Mouse (Mus musculus) embryonic facial prominence, embryonic 13.5 days (tissue): ENCODE measurements at regions not wholly inside any gene's neighbourhood (a gene's known extent, or its start where the extent isn't known, plus 50 kb on each side); places are given as distances from the start of the nearest gene placed in this dataset.

Source experiments
- ATAC-seq: fragments of 200-750 bp; cut with Nextera tagmentation; 2 replicates; pipeline ENCODE4 v1.8.0; 2017; ENCODE audit warnings: low read depth; ENCODE audit not compliant: insufficient number of reproducible peaks, insufficient read depth, low FRiP score, low TSS enrichment
- H3K27ac ChIP-seq: fragments of 300-500 bp; sonication (generic); 2 replicates; pipeline ENCODE4 v1.5.1; 2015; ENCODE audit warnings: moderate library complexity, mild to moderate bottlenecking, inconsistent platforms
- H3K27me3 ChIP-seq: fragments of 300-500 bp; sonication (generic); 2 replicates; pipeline ENCODE4 v1.6.1; 2015; ENCODE audit warnings: mild to moderate bottlenecking, inconsistent platforms
- H3K36me3 ChIP-seq: fragments of 300-500 bp; sonication (generic); 2 replicates; pipeline ENCODE4 v1.6.1; 2015; ENCODE audit warnings: mild to moderate bottlenecking, inconsistent platforms
- H3K4me1 ChIP-seq: fragments of 300-500 bp; sonication (generic); 2 replicates; pipeline ENCODE4 v1.6.1; 2015; ENCODE audit warnings: inconsistent platforms
- H3K4me2 ChIP-seq: fragments of 300-500 bp; sonication (generic); 2 replicates; pipeline ENCODE4 v1.6.1; 2015; ENCODE audit warnings: moderate library complexity, mild to moderate bottlenecking, inconsistent platforms
- H3K4me3 ChIP-seq: fragments of 300-500 bp; sonication (generic); 2 replicates; pipeline ENCODE4 v1.5.1; 2015; ENCODE audit warnings: mild to moderate bottlenecking, inconsistent platforms
- H3K9ac ChIP-seq: fragments of 300-500 bp; sonication (generic); 2 replicates; pipeline ENCODE4 v1.6.1; 2015; ENCODE audit warnings: mild to moderate bottlenecking, inconsistent platforms
- H3K9me3 ChIP-seq: fragments of 300-500 bp; sonication (generic); 2 replicates; pipeline ENCODE4 v1.6.1; 2016; ENCODE audit warnings: inconsistent platforms
- WGBS: fragments of 180-500 bp; shearing (Covaris S2); methylation state at CpG from one replicate; pipeline ENCODE4 v1.1.7; 2015; ENCODE audit warnings: mixed read lengths; 5-methylcytosine and 5-hydroxymethylcytosine counted together

GRCm38 (mm10) chr2:160225450-160225849 is 108.5 kb downstream of the Gm826 start:
- Histone ChIP-seq H3K4me1 (peaks cover 7% of the 10 kb centered on the region; the same call in 1 of the 2 replicates), H3K9me3 (no peaks in the 10 kb centered on the region), H3K36me3 (no peaks in the 10 kb centered on the region), H3K9ac (no peak overlapping the region), H3K4me2 (no peak overlapping the region), H3K27ac (no peak overlapping the region), H3K4me3 (no peak overlapping the region), H3K27me3 (no peaks in the 10 kb centered on the region)
- 79% methylated on average over 5 of the region's 5 CpGs for WGBS
- no peak for ATAC-seq

DNA sequence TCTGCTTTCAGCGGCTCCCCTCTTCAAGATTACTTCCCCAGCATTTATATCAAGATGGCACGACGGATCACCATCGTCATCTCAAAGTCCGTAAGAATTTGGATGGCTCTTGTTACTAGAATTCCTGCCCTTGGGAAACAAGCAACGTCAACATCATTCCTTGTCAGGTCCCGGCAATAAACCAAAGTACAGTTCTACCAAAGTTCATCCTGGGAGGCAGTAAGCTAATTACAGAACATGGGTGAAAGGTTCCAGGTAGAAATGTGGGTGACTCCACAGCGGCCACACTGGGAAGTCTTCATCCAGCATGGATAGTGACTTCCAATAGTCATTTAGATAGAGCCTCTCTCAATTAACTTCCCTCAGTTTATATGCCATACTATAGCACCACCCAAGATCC is 110.6 kb downstream of the Gm826 start:
- WGBS: 90% methylated on average over 8 of the region's 8 CpGs
- ATAC-seq: no peak
- no peak overlapping the region for H3K27ac ChIP-seq

GRCm38 (mm10) chr2:160221772-160222171 is 112.2 kb downstream of the Gm826 start:
- Histone ChIP-seq H3K4me2 (no peak overlapping the region), H3K36me3 (no peaks in the 10 kb centered on the region), H3K4me1 (peaks cover 10% of the 10 kb centered on the region; the same call in 1 of the 2 replicates), H3K9ac (no peak overlapping the region), H3K4me3 (no peak overlapping the region), H3K27ac (no peak overlapping the region), H3K27me3 (no peaks in the 10 kb centered on the region), H3K9me3 (no peaks in the 10 kb centered on the region)
- no peak for ATAC-seq
- WGBS: 79% methylated on average over 10 of the region's 11 CpGs

More for the DNA sequence above, 110.6 kb downstream of the Gm826 start:
- no peak overlapping the region for H3K4me2 ChIP-seq
- H3K4me3 ChIP-seq: no peak overlapping the region
- no peaks in the 10 kb centered on the region for H3K9me3 ChIP-seq
- H3K36me3 ChIP-seq: no peaks in the 10 kb centered on the region
- H3K9ac ChIP-seq: no peak overlapping the region
- H3K4me1 ChIP-seq: peaks cover 10% of the 10 kb centered on the region; the same call in 1 of the 2 replicates
- H3K27me3 ChIP-seq: no peaks in the 10 kb centered on the region

DNA sequence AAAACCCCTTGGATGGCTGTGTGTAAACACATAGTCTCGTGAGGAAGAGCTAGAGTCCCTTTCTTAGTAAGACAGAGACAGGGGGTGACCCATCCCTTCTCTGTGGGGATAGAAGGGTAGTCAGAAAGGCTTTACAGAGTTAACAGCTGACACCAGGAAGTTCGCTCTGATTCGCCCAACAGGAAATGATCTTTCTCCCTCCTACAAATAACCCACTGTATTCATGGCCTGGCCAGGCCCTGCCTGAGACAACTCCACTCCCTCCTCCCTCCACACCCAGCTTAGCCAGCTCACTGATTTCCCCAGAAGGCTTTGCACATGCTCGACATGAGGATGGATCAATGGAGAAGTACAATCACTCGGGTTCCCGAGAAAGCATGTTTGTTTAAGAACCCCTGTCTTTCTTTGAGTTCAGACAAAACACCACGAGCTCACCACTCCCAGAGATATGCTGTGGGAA is 113.4 kb downstream of the Gm826 start:
- WGBS: 24% methylated on average over 7 of the region's 7 CpGs
- Histone ChIP-seq H3K27me3 (no peaks in the 10 kb centered on the region), H3K4me3 (no peak overlapping the region), H3K9me3 (no peaks in the 10 kb centered on the region), H3K4me2 (no peak overlapping the region), H3K36me3 (no peaks in the 10 kb centered on the region), H3K9ac (no peak overlapping the region), H3K4me1 (peaks cover 9% of the 10 kb centered on the region; the same call in 1 of the 2 replicates), H3K27ac (no peak overlapping the region)
- ATAC-seq: no peak

DNA sequence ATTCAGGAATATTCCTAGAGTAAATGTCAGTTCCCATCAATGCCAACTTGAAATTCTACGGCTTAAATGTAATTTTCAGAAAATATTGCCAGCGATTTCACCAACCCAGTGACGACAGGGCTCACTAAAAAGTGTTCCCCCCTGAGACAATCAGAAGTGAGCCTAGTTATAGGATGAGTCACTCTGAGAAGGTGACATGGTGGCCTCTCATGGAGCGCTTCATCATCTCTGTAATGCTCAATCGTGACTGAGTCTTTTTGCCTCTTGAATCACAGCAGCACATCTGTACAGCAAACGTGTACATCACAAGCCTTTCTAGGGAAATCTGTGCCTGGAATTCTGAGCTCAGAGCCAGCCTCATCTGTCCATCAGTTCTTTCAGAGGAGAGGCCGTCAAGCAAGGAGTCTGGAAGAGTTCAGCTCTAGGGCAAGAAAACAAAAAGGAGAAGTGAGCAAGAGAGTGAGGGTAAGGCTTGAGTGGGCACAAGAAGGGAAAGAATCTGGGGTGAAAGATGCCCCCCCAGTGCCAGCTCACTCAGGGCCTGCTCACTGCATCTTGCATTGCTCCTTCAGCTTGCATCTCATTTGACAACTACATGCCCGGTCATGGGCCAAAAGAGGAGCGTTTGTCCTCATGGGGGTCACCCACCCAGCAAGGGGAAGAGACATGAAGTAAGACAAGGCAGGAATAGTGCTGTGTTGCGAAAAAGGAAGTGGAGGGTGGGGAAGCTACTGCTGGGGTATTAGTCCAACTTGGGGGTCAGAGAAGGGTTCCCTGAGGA is 119.7 kb downstream of the Gm826 start:
- Histone ChIP-seq H3K27ac (no peak overlapping the region), H3K36me3 (no peaks in the 10 kb centered on the region), H3K9ac (no peak overlapping the region), H3K27me3 (no peaks in the 10 kb centered on the region), H3K4me2 (no peak overlapping the region), H3K9me3 (no peaks in the 10 kb centered on the region), H3K4me1 (no peaks in the 10 kb centered on the region), H3K4me3 (no peak overlapping the region)
- 76% methylated on average over 10 of the region's 10 CpGs for WGBS
- no peak for ATAC-seq

DNA sequence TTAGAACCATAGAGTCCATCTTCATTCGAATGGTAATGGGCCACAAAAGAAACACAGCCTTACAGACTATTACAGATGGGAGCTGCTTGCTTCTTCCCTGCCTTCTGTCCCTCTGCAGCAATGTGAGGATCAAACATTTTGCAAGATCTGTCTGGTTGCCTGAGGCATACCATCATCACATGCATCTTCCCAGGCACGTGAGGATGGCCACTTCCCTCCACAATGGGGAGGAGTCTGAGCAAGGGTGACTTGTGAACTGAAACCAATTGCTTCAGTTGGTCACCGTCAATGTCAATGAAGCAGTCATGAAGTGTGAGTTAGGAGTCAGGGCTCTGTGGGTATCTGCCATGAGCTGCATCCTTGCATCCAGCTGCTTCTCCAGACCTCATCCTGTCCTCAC is 123.5 kb downstream of the Gm826 start:
- H3K4me3 ChIP-seq: no peak overlapping the region
- no peaks in the 10 kb centered on the region for H3K27me3 ChIP-seq
- H3K9ac ChIP-seq: no peak overlapping the region
- no peak overlapping the region for H3K27ac ChIP-seq
- 64% methylated on average over 3 of the region's 3 CpGs for WGBS
- no peak for ATAC-seq
- H3K9me3 ChIP-seq: no peaks in the 10 kb centered on the region
- no peak overlapping the region for H3K4me2 ChIP-seq
- no peaks in the 10 kb centered on the region for H3K36me3 ChIP-seq
- no peaks in the 10 kb centered on the region for H3K4me1 ChIP-seq

- 92% methylated on average over 12 of the region's 12 CpGs for WGBS
- H3K9ac ChIP-seq: no peak overlapping the region
Observed at GRCm38 (mm10) chr2:160209589-160210264, 124.2 kb downstream of the Gm826 start.

DNA sequence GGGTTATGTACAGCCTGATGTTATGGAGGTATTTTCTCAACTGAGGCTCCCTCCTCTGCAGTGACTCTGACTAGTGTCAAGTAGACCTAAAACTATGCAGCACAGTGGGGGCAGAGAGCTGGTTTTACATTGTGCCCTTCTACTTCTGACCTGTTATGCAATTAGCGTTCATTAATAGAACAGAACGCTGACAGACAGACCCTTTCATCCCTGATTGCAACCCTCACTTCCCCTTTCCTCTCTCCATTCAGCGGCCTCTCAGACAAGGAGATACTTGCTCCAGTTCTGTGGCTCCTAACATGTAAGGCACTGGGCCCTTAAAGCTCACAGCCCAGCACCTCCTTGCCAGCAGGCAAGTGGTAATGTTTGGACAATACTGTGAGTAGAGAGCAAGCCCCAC is 125.7 kb downstream of the Gm826 start:
- no peaks in the 10 kb centered on the region for H3K36me3 ChIP-seq
- H3K9me3 ChIP-seq: no peaks in the 10 kb centered on the region
- no peaks in the 10 kb centered on the region for H3K4me1 ChIP-seq
- H3K27me3 ChIP-seq: no peaks in the 10 kb centered on the region
- H3K27ac ChIP-seq: no peak overlapping the region
- H3K9ac ChIP-seq: no peak overlapping the region
- WGBS: 62% methylated on average over 3 of the region's 3 CpGs
- ATAC-seq: no peak
- no peak overlapping the region for H3K4me2 ChIP-seq
- H3K4me3 ChIP-seq: no peak overlapping the region

More at GRCm38 (mm10) chr2:160209589-160210264, 124.2 kb downstream of the Gm826 start:
- no peaks in the 10 kb centered on the region for H3K27me3 ChIP-seq
- H3K4me2 ChIP-seq: no peak overlapping the region
- no peak for ATAC-seq
- no peaks in the 10 kb centered on the region for H3K9me3 ChIP-seq
- no peak overlapping the region for H3K27ac ChIP-seq
- no peaks in the 10 kb centered on the region for H3K36me3 ChIP-seq
- H3K4me1 ChIP-seq: no peaks in the 10 kb centered on the region
- H3K4me3 ChIP-seq: no peak overlapping the region

- no peaks in the 10 kb centered on the region for H3K27me3 ChIP-seq
- no peaks in the 10 kb centered on the region for H3K9me3 ChIP-seq
- H3K4me1 ChIP-seq: no peaks in the 10 kb centered on the region
- ATAC-seq: no peak
- H3K4me2 ChIP-seq: no peak overlapping the region
- no peak overlapping the region for H3K9ac ChIP-seq
- no peak overlapping the region for H3K27ac ChIP-seq
- H3K4me3 ChIP-seq: no peak overlapping the region
- H3K36me3 ChIP-seq: no peaks in the 10 kb centered on the region
- 70% methylated on average over 4 of the region's 4 CpGs for WGBS
Observed at GRCm38 (mm10) chr2:160207226-160207625, 126.7 kb downstream of the Gm826 start.

DNA sequence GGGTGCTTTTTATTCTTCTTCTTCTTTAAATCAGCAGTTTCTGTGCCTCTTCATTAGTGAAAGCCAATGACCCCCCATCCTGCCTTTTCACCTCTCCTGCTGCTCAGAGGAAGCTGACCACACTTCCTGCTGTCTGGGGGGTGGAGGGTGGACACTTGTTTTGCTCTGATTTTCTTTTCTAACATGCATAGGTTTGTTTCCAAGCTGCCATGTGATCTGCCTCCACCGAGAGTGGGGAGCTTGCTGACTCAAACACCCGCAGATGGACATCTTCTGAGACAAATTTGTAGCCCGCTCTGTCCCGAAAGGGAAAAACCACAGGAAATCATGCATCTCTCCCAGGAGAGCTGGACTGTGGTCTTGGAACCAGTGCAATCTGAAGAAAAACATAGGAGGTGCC is 141.3 kb downstream of the Gm826 start:
- Histone ChIP-seq H3K4me2 (no peak overlapping the region), H3K27me3 (no peaks in the 10 kb centered on the region), H3K27ac (no peak overlapping the region), H3K36me3 (no peaks in the 10 kb centered on the region), H3K9me3 (no peaks in the 10 kb centered on the region), H3K4me3 (no peak overlapping the region), H3K9ac (no peak overlapping the region), H3K4me1 (peaks cover 2% of the 10 kb centered on the region; the same call in 1 of the 2 replicates)
- WGBS: 84% methylated on average over 4 of the region's 4 CpGs
- ATAC-seq: no peak

- Histone ChIP-seq H3K4me2 (no peak overlapping the region), H3K36me3 (no peaks in the 10 kb centered on the region), H3K4me3 (no peak overlapping the region), H3K4me1 (peaks cover 12% of the 10 kb centered on the region), H3K9me3 (no peaks in the 10 kb centered on the region), H3K9ac (no peak overlapping the region), H3K27me3 (no peaks in the 10 kb centered on the region), H3K27ac (no peak overlapping the region)
- WGBS: 73% methylated on average over 5 of the region's 5 CpGs
- no peak for ATAC-seq
Observed at GRCm38 (mm10) chr2:160186106-160186505, 147.9 kb downstream of the Gm826 start.

GRCm38 (mm10) chr2:160170975-160171515 is 162.9 kb downstream of the Gm826 start:
- Histone ChIP-seq H3K9ac (no peak overlapping the region), H3K4me2 (no peak overlapping the region), H3K4me1 (no peaks in the 10 kb centered on the region; the same call in 1 of the 2 replicates), H3K27me3 (no peaks in the 10 kb centered on the region), H3K36me3 (no peaks in the 10 kb centered on the region), H3K9me3 (no peaks in the 10 kb centered on the region), H3K27ac (no peak overlapping the region), H3K4me3 (no peak overlapping the region)
- no peak for ATAC-seq
- 70% methylated on average over 9 of the region's 9 CpGs for WGBS
